Mouse (Mus musculus): ENCODE data around the gene 1700010B08Rik. TPM values are rescaled to one million over a fixed set of nuclear protein-coding genes. Genes with fewer than 3 reads are reported as not detected.
"Not testable (repeated sequence)": the region's sequence is repeated elsewhere in the genome, so short reads cannot be mapped to it uniquely, and the experiment has no call there.

Gene 1700010B08Rik
- total RNA-seq (2014; rRNA removed) (not detected in 2 replicates), polyA plus RNA-seq (2015; fragmentation: Nextera tagmentation; extraction: Ambion mirVana) (not detected in 2 replicates)

DNA sequence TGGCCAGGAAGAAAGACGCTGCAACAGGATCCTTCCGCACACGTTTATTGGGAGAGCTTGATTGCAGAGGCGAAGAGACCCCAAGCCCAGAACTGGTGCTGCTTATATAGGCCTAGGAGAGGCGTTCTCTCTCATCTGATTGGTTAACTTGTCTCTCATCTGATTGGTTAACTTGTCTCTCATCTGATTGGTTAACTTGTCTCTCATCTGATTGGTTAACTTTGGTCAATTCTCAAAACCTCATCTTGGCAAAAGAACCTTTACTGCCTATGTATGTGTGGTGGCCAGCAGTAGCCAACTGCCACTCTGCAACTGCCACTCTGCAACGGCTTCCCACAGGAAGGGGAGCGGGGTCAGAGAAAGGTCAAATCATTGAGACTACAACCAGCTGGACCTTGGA, at the start of gene 1700010B08Rik:
1700010B08Rik (plus strand) TSS at position 301 of the 400 bp plus-strand sequence.
- not testable (repeated sequence) for ATAC-seq (ENCODE audit: low FRiP score); H3K9me3 ChIP-seq (ENCODE audit: low read length); H3K4me1 ChIP-seq (ENCODE audit: insufficient read depth, low read length); H3K27ac ChIP-seq (ENCODE audit: low read depth, low read length); DNase-seq (ENCODE audit: low spot score); H3K4me3 ChIP-seq (ENCODE audit: low read depth, low read length); H3K9ac ChIP-seq (replicated peaks; ENCODE audit: low read length, poor library complexity, severe bottlenecking); H3K27me3 ChIP-seq (ENCODE audit: insufficient read depth, low read length); H3K36me3 ChIP-seq (ENCODE audit: insufficient read depth, low read length); H3K4me2 ChIP-seq (ENCODE audit: low read depth, low read length, poor library complexity, severe bottlenecking)
- whole genome bisulfite sequencing, result 98% methylated on average over 6 of the region's 7 CpGs

DNA sequence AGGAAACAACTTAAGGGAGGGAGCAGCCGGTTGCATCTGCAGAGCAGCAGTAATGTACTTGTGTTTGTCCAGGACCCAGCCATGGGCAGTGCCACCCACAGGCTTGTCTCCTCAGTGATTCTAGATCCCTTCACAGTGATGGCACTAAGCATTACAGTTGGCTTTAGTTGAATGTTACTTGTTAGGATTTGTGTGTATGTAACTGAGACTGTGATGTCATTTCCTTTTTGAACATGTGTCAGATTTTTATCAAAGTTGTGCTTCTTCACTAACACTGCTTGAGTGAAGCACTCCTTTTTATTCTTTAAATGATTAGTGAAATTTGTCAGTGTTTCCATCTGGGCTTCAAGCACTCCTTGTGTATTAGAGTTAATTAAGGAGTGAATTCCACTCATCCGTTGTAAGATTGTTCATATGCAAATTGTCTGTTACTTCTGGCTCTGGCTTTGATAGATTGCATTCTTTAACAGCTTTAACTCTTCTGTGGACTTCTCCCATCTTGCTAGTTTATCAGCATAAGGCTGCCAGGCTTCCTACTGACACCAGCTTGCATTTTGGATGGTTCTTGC, 46.8 kb upstream of the 1700010B08Rik start:
- no peak for TF ChIP-seq CTCF (IDR thresholded peaks at IDR 0.05)
- no peaks in the 10 kb centered on the region for H3K9me3 ChIP-seq (ENCODE audit: low read length)
- no peak overlapping the region for H3K4me3 ChIP-seq (ENCODE audit: low read depth, low read length)
- DNase-seq (ENCODE audit: low spot score) (no peak), ATAC-seq (ENCODE audit: low FRiP score) (no peak)
- no peaks in the 10 kb centered on the region for H3K36me3 ChIP-seq (ENCODE audit: insufficient read depth, low read length)
- 72% methylated on average over 2 of the region's 2 CpGs for WGBS
- H3K4me2 ChIP-seq (ENCODE audit: low read depth, low read length, poor library complexity, severe bottlenecking), result no peak overlapping the region
- H3K9ac ChIP-seq (replicated peaks; ENCODE audit: low read length, poor library complexity, severe bottlenecking), result no peak overlapping the region
- H3K27me3 ChIP-seq (ENCODE audit: insufficient read depth, low read length), result no peaks in the 10 kb centered on the region
- no peaks in the 10 kb centered on the region; the same call in 1 of the 2 replicates for H3K4me1 ChIP-seq (ENCODE audit: insufficient read depth, low read length)
- no peak overlapping the region for H3K27ac ChIP-seq (ENCODE audit: low read depth, low read length)

DNA sequence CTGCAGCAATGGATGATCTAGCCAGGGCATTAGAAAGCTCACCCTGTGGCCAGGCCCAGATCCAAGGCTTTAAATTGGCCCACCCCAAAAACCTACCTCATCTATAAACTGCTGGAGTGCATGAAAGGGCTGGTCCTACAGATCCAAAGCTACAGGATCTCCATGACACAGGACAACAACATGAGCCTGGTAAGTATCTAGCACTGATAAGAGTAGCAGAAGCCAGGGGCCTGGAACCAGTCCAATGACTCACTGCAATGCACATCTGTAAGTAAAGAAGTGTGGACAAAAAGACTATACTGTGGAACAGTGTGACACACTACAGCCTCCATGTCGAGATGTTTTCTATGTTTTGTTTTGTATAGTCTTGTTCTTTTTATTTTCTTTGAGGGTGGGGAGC, 45.7 kb upstream of the 1700010B08Rik start:
- TF ChIP-seq CTCF (IDR thresholded peaks at IDR 0.05), result no peak
- Histone ChIP-seq H3K4me3 (ENCODE audit: low read depth, low read length) (no peak overlapping the region), H3K36me3 (ENCODE audit: insufficient read depth, low read length) (no peaks in the 10 kb centered on the region), H3K9ac (replicated peaks; ENCODE audit: low read length, poor library complexity, severe bottlenecking) (no peak overlapping the region), H3K4me2 (ENCODE audit: low read depth, low read length, poor library complexity, severe bottlenecking) (no peak overlapping the region), H3K9me3 (ENCODE audit: low read length) (no peaks in the 10 kb centered on the region), H3K27ac (ENCODE audit: low read depth, low read length) (no peak overlapping the region), H3K4me1 (ENCODE audit: insufficient read depth, low read length) (peaks cover under 1% of the 10 kb centered on the region; the same call in 1 of the 2 replicates), H3K27me3 (ENCODE audit: insufficient read depth, low read length) (no peaks in the 10 kb centered on the region)
- DNase-seq (ENCODE audit: low spot score) (no peak), ATAC-seq (ENCODE audit: low FRiP score) (no peak)
- WGBS, result 89% methylated on average over 1 of the region's 1 CpGs

DNA sequence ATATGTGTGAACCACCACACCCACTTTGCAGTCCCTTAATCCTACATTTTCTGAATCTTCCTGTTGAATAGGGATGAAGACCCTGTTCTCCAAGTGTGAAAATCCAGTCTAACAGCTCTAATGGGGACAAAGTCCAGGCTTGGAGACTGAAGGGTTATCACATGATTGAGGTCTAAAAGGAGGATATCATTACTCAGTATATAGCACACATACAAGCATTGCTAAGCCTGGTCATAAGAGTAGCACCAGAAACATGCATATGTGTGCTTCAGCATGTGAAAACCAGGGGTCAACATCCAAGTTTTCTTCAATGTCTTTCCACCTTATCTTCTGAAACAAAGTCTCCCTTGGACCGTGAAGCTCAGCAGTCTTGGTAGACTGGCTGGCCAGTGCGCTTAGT, 40.6 kb upstream of the 1700010B08Rik start:
- Histone ChIP-seq H3K27me3 (ENCODE audit: insufficient read depth, low read length) (no peaks in the 10 kb centered on the region), H3K4me1 (ENCODE audit: insufficient read depth, low read length) (0 out of 2 replicates have a peak, but pooled peaks cover 2% of the 10 kb centered on the region), H3K9me3 (ENCODE audit: low read length) (no peaks in the 10 kb centered on the region), H3K4me3 (ENCODE audit: low read depth, low read length) (no peak overlapping the region), H3K27ac (ENCODE audit: low read depth, low read length) (no peak overlapping the region), H3K9ac (replicated peaks; ENCODE audit: low read length, poor library complexity, severe bottlenecking) (no peak overlapping the region), H3K36me3 (ENCODE audit: insufficient read depth, low read length) (no peaks in the 10 kb centered on the region), H3K4me2 (ENCODE audit: low read depth, low read length, poor library complexity, severe bottlenecking) (no peak overlapping the region)
- WGBS, result 90% methylated on average over 2 of the region's 2 CpGs
- DNase-seq (ENCODE audit: low spot score), result no peak
- TF ChIP-seq CTCF (IDR thresholded peaks at IDR 0.05), result no peak
- ATAC-seq (ENCODE audit: low FRiP score), result no peak

DNA sequence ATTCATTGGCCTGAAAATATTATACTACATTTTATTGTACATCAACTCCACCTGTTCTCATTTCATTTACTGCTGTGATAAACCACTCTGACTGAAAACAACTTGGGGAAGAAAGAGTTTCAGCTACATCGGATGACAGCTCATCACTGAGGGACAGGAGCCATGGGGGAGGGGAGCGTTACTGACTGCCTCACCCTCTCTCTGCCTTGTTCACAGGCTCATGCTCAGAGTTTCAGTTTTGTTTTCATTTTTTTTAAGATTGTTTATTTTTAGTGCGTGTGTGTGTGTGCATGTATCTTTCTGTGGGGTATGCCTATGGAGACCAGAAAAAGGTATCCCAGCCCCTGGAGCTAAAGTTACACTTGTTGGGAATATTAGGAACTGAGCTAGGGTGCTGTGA, 40.0 kb upstream of the 1700010B08Rik start:
- H3K9me3 ChIP-seq (ENCODE audit: low read length), result no peaks in the 10 kb centered on the region
- no peak for TF ChIP-seq CTCF (IDR thresholded peaks at IDR 0.05)
- H3K9ac ChIP-seq (replicated peaks; ENCODE audit: low read length, poor library complexity, severe bottlenecking), result no peak overlapping the region
- H3K4me2 ChIP-seq (ENCODE audit: low read depth, low read length, poor library complexity, severe bottlenecking), result no peak overlapping the region
- 78% methylated on average over 3 of the region's 3 CpGs for WGBS
- H3K4me3 ChIP-seq (ENCODE audit: low read depth, low read length), result no peak overlapping the region
- no peak overlapping the region for H3K27ac ChIP-seq (ENCODE audit: low read depth, low read length)
- ATAC-seq (ENCODE audit: low FRiP score) (no peak), DNase-seq (ENCODE audit: low spot score) (no peak)
- H3K4me1 ChIP-seq (ENCODE audit: insufficient read depth, low read length), result 0 out of 2 replicates have a peak, but pooled peaks cover 2% of the 10 kb centered on the region
- H3K27me3 ChIP-seq (ENCODE audit: insufficient read depth, low read length), result no peaks in the 10 kb centered on the region
- no peaks in the 10 kb centered on the region for H3K36me3 ChIP-seq (ENCODE audit: insufficient read depth, low read length)

DNA sequence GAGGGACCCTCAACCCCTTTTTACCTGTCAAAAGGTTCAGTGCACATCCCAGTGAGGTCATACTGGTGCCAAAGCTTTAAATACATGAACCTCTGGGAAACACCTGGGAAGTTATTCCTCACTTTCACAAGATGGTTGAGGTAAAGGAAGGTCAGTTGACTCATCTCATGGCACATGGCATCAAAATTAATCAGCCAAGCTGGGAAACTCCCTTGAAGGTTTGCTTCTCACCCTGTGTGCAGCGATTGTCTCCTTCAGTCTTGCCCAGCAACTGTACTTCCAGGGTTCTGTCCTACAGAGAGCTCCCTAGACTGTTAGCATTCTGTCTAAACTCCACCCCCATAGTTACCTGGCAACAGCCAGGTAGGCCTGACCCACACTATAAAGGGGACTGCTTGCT, 39.1 kb upstream of the 1700010B08Rik start:
- DNase-seq (ENCODE audit: low spot score) (no peak), ATAC-seq (ENCODE audit: low FRiP score) (no peak)
- TF ChIP-seq CTCF (IDR thresholded peaks at IDR 0.05), result no peak
- H3K36me3 ChIP-seq (ENCODE audit: insufficient read depth, low read length), result no peaks in the 10 kb centered on the region
- no peak overlapping the region for H3K4me2 ChIP-seq (ENCODE audit: low read depth, low read length, poor library complexity, severe bottlenecking)
- H3K9ac ChIP-seq (replicated peaks; ENCODE audit: low read length, poor library complexity, severe bottlenecking), result no peak overlapping the region
- no peak overlapping the region for H3K4me3 ChIP-seq (ENCODE audit: low read depth, low read length)
- no peaks in the 10 kb centered on the region for H3K27me3 ChIP-seq (ENCODE audit: insufficient read depth, low read length)
- H3K9me3 ChIP-seq (ENCODE audit: low read length), result no peaks in the 10 kb centered on the region
- no peak overlapping the region for H3K27ac ChIP-seq (ENCODE audit: low read depth, low read length)
- WGBS, result 73% methylated on average over 1 of the region's 1 CpGs
- H3K4me1 ChIP-seq (ENCODE audit: insufficient read depth, low read length), result 0 out of 2 replicates have a peak, but pooled peaks cover 2% of the 10 kb centered on the region

All from midbrain, postnatal 0 days (tissue).